Mouse (Mus musculus) frontal cortex, postnatal 10 days (tissue): Measurements from ENCODE around the gene Fxyd6.

Experiments used
- DNase-seq, 2 experiments: peaks; one replicate each; pipeline ENCODE4 v3.0.0; 2022; ENCODE audit warnings: low spot score in 2 of 2, mixed read lengths in 1 of 2

The Fxyd6 gene

DNA sequence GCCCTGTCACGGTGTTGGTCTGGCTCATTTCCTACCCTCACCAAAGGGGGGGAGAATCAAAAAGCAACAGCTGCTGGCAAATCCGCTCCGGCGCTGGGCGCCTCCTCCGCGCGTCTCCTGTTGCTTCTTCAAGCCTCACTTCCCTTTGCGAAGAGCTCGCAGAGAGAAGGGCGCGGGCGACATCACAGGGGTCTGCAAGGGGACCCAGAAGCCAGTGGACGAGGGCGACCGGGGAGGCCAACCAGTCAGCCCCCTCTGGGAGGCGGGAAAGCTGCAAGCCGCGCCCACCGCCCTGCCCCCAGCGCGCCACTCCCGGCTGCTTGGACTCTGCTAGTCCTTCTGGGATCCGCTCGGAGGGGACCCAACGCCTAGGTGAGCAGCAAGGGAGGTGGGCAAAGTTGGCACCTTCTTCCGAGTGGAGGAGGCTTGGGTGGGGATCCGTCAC lies at the start of gene Fxyd6:
Gene Fxyd6 (plus strand): TSS at position 69 of the 445 bp plus-strand sequence.
- DNase-seq = peak; percentile 39 to 64

DNA sequence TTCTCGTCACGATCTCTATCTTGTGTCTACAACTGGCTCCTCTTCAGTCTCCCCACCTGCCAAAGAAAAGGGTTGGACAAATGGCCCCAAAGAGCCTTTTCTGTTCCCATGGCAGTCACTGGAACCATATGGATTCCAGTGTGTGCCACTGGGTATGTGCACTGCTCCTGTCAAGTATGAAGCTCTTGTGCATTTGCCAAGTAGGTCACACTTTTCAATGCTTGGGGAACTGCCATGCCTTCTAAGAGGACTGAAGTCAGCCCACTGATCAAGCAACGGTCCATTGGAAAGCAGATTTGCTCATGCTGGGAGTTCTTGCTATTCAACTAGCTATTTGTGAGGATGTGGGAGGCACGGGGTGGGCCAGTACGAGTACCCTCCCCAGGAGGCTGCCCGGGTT lies 48.5 kb upstream of the Fxyd6 start:
- DNase-seq = no peak

DNA sequence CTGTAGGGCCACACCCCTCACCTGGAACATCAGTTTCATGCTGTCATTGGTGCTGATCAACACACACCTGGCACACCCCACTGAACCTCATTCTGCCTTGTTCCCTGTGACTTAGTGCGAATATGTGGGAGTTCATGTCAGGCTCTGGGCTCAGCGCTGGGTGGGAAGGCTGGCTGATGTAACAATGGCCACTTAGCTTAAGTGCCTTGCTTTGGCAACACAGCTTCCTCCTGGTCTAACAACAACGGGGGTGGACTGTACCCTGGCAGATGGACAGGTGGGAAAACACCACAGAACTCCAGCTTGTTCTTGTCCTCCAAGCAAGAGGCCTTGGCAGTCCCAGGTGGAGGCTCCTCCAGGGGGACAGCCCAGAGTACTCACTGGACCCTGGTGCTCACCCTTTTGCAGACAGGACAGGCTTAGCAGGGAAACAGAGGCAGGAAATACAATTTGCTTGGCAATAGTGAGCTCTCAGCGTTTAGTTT lies 48.0 kb upstream of the Fxyd6 start:
- DNase-seq = no peak

DNA sequence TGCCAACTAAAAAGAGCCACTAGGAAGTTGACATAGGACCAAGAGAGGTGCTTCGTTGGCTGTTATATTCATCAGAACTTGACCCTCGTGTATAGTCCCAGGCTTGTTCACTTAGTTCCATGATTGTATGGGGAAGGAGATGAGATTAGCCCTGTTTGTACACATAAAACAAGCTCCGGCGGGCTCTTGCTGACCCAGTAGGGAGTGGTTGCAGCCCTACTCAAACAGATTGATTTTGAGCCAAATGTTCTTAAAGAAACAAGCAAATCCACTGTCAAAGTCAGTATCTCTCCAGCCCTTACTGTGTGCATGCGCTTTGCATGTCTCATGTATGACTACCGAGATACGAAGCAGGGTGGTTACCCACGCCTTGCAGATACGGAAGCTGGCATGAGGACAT lies 43.6 kb upstream of the Fxyd6 start:
- DNase-seq = no peak

DNA sequence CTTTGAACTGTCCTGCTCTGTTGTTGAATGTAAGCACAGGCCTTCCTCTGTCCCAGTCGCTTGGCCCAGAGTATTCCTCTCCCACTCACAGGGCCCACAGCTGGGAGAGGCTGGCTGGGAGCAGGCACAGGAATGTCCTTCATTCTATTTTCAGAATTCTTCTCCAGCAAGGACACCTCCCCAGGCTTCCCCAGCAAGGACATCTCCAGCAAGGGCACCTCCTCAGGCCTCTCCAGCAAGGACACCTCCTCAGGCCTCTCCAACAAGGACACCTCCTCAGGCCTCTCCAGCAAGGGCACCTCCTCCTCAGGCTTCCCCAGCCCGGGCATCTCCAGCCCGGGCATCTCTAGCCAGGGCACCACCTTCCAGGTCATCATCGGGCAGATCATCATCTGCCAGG lies 41.7 kb upstream of the Fxyd6 start:
- no peak for DNase-seq

DNA sequence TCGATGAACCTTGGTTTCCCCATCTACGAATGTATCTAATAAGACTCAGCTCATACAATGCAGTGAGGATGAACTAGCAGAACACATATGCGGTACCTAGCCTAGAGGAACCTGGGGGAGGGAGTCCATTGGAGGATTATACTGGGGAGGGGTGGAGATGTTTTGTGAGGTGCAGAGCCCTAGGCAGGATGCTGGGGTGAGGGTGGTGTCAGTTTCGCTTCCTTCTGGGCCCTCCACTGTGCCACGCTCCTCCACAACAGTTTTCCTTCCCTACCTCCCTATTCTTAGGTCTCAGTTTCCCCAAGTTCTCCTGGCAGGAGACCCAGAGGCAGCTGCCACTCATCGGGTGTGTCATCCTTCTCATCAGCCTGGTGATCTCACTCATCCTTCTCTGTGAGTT lies 40.4 kb upstream of the Fxyd6 start:
- DNase-seq = no peak

DNA sequence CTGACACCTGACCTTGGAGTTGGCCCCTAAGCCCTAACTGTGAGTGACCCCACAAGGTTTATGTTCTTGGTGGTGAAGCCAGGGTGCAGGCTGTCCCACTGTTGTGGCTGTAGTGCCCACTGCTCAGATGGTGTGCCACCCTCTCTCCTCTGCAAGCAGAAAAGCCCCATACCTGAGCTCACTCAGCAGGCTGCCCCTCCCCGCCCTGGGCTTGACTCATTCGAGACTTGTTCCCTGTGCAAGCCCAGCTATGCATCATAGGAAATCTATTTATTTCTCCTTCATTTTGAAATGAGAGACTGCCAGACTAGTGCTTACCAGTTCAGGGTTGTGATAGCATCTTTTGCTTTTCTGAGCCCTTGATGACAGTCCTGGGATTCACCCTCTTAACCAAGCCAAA lies 32.6 kb upstream of the Fxyd6 start:
- DNase-seq = no peak

DNA sequence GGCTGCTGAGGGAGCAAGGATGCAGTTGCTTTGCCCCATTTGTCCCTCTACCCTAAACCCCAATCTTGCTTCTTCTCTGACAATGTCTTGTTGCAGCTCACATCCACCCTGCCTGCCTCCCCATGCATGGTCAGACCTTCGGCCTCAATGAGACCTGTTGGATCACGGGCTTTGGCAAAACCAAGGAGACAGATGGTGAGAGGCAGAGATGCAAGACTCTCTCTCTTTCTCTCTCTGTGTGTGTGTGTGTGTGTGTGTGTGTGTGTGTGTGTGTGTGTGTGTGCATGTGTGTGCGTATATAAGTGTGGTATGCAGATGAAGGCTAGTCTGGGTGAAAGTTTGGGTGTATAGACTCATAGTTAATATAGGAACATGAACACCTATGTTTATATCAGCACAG lies 26.9 kb upstream of the Fxyd6 start:
- DNase-seq = no peak

DNA sequence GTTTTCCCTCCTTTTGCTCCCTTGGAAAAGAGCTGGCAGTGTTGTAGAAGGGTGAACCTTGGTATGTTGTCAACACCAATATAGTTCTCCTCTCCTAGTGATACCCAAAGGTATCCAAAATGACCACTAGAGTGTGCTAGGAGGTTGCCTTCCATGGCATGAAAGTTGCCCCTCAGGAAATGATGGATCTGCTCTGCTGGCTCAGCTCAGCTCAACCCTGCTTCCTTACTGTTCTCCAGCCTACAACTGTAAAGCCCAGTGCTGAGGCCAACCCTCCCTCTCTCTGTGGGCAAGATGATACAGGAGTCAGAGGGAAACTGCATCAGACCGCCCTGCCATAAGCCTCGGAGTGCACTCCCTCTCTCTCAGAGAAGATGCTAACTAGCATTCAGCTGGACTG lies 24.5 kb upstream of the Fxyd6 start:
- no peak for DNase-seq

DNA sequence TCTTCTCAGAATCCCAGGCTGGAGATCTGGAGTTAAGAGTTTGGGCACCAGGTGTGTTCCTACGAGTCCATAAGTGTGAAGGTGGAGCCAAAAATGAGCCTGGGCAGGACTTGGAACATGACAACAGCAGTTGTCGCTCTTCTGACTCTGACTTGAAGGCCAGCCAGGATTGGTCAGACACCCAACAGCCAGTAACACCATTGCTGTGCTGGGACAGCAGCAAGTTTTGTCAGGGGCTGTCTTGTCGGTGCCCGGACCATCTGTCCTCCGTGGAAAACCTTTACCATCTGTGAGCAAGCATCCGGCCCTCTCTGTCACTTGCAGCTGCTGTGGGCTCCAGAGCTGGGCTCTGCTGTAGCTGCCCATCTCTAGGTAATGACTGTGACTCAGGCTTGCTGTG lies 23.7 kb upstream of the Fxyd6 start:
- DNase-seq = no peak

DNA sequence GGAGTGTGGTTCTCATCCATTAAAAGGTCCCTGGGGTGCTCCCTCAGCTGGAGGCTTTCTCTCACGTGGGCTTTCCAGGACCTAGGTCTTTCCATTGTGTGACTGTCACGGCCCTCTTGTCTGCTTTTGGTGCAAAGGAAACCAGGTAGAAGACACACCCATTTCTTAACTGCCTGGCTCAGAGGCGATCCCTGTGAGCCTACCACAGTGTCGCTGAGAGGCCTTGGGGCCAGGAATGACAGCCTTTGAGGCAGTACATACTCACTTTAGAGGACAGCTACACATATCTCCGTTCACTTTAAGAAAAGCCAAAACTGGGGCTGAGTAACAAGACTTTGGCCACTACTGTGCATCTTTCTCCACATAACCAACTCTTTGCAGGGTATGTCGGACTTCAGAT lies 21.4 kb upstream of the Fxyd6 start:
- no peak for DNase-seq

DNA sequence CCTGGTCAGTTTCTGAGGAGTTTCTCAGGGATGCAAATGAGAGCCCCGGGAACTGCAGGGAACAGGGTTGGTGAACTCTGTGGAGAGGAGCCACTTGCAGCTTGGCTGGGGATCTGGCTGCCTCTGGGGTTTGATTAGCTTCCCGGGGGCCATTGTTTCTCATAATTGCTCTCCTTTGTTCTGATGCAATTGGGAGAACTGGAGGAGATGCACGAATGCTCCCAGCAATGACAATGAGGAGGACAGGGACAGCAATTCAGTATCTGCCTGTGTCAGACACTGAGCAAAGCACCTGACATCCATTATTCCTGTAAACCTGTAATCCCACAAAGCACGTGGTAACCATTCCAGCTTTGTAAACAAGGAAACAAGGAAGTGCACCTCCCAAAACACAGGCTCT lies 20.8 kb upstream of the Fxyd6 start:
- DNase-seq = no peak

DNA sequence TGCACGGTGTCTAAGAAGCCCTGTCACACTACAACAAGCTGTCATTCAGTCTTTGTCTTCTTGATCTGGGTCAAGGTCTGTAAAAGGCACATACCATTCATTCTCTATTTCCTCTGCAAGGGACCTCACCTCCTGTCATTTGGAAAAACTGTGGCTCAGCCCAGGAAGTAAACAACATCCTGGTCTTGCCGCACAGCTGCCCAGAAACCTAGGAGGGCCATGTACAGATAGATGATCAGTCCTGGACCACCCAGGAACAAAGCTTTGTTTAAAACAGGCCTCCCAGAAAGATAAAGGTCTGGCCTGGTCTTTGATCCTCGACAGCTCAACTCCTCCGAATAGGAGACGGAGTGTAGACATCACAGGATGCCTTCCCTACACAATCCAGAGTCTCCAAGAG lies 20.1 kb upstream of the Fxyd6 start:
- no peak for DNase-seq

DNA sequence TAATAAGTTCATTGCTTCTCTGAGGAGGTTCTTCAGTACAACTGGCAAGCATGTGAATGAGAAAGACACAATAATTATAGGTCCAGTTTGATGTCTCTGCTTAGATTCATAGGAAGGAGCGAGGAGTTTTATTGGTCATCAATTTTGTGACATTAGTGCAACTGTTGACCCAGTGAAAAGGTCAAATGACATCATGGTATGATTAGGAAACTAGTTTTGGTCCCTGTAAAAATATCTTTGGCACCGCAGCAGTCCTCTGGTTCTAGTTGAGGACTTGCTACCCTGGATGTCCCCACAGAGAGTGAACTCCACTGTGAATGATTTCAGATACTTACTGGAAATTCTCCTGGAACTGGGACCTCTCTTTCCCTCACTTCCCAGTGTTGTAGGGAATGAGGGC lies 14.8 kb upstream of the Fxyd6 start:
- DNase-seq = no peak

DNA sequence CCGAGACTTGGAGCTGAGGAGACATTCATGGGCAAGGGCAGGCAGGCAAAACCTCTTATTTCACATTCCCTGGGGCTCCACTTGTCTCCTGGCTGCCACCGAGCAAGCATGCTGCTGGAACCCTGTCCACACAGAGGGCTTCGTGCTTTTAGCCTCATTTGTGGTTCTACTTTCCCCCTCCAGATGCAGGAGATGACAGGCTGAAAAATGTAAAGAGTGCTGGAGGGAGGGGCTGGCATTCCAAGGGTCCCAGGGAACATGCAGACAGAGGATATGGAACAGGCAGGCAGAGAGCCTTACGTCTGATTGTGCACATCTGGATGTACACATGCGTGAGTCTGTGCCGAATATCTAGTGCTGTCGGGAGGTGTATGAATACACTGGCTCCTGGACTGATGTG lies 11.6 kb upstream of the Fxyd6 start:
- no peak for DNase-seq

DNA sequence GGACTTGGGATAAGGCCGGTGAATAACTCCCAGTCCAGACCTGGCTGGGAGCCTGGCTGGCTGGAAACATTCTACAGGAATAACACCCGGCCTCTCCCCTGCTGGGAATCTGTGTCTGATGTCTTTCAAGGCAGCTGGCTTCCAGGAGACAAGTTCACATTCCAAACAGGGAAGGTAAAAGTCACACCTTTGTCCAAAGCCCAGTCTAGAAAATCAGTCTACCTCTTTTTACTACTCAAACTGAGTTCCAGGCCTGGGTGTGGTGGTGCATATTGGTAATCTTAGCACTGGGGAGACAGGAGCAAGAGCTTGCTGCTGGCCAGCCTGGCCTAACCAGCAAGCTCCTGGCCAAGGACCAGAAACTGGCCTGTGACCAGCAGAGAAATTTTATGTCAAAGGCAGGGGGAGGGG lies 7.9 kb upstream of the Fxyd6 start:
- DNase-seq = no peak

DNA sequence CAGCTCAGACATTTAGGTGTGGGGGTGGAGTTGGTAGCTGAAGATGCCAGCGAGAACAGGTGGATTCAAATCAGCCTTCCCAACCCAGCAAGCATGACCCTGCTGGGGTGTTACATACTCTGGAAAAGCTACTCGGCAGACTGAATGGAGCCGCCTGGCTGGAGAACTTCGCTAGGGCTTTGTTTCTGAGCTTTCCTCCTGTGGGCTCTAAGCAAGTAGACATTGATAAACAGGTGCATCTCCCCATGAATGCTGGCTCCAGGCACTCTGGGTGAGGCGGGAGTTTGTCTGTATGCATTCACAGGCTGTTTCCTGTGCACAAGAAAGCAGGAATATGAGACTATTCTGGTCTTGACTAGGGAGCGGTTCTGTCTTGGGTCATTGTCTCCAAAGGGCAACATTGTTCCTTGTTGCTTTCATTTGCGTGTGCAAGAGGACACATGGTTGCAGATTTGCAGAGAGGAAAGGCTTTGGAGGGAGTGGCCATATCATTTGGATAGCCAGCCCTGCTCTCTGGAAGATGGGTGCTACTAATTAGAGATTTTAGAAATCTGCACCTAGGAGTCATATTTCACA lies 6.3 kb upstream of the Fxyd6 start:
- no peak for DNase-seq

DNA sequence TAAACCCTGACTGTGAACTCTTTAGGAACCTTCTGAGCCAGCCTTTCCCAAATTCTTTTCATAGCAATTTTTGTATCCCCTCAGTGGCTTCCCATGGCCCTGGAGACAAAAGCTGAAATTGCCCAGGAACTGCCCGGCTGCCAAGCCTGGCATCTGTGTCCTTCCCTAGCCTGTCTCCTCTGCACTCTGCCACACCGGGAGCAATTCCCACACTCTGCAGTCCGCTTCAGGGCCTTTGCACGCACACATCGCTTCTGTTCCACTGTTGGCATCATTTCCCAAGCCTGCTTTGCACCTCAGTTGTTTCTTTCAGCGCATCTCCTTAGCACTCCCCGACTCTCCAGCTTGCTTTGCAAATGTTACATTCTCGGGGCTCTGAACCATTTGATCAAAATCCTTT lies 2.3 kb upstream of the Fxyd6 start:
- DNase-seq = no peak

DNA sequence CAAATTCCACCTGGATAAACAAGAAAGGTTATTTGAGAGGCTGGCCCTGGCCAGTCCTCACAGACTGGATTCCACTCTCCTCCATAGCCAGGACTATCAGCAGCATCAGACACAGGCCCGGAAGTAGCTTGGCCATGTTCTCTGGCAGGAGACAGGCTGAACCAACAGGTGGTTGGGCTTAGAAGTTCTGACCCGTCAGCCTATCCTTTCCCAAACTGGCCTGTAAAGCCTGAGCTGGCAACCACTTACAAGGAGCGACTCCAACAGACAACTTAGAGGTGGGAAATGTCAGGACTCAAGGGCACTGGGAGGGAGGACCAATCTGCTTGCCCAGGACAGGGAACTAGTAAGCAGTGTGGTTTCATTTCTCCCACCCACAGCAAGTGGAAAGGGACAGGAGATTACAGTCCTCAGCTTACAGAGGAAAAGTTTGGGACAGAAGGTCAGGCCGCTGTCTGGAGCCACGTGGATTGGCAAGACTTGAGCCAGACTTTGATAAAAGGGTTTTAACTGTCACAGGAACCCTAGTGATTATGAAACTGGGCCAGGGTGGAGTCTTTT lies 1.6 kb upstream of the Fxyd6 start:
- DNase-seq = no peak

DNA sequence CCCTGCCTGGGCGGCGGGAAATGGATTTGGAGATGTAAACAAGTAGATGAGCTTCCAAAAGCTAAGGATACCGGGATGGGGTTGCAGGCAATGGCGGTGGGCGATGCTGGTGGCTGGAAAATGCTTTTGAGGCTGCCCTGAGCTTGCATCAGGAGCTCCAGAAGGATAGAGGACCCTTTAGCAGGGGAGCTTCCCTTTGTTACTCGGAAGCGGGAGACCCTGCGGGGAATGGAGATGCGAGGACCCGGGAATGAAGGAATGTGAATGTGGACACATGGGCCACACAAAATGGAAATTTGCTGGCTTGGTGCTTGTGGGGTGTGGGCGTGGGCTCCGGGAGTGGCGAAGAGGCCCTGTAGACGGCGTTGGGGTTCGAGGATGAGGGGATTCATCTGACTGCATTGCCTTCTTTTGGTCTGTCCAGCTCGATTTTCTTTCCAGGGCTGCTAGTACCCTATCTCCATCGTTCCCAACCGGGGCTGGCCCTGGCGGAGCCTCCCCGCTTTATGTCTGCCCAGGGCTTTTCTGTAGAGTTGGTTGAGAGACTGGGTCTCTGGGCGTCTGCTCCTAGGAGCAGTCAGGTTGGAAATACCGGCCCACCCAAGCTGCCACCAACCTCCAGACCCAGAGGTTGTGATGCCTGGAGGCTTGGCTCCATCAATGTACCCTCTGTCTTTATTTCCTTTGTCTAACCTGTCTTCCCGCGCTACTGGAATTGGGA lies 791 bp downstream of the Fxyd6 start:
- no peak for DNase-seq

DNA sequence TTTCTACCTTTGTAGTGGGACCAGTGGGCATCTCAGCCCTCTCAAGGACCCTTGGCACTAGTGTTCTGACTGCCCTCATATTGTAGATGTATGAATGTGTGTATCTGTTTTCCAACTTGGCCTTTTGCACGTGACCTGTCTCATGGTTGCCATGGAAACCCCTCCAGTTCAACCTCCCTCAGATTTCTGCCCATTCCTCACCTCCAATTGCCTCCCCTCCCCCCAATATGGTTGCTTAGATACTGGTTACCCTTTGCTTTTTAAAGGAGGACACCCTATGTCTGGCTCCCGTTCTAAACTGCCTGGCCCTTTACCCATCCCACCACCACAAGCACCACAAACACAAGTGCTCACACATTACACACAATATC lies 1.3 kb downstream of the Fxyd6 start:
- peak in 1 of 2 experiments; percentile 55 for DNase-seq

DNA sequence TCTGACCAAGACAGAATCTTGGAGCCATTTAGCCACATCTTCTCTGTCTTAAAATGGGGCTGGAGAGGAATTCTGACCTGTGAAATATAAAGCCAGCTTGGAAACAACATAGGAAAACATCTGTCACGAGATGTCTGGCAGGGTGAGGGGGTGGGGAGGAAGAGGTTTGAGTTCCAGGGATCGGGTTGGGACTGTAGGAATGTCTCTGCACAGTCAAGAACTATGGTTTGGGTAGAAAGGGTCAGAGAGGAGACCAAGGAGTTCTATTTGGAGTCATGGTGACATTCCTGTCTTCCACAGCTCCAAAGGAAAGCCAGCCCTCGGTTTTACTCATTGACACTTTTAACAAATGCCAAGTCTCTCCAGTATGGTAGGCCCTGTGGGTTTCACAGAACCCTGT lies 3.9 kb downstream of the Fxyd6 start:
- DNase-seq = no peak

DNA sequence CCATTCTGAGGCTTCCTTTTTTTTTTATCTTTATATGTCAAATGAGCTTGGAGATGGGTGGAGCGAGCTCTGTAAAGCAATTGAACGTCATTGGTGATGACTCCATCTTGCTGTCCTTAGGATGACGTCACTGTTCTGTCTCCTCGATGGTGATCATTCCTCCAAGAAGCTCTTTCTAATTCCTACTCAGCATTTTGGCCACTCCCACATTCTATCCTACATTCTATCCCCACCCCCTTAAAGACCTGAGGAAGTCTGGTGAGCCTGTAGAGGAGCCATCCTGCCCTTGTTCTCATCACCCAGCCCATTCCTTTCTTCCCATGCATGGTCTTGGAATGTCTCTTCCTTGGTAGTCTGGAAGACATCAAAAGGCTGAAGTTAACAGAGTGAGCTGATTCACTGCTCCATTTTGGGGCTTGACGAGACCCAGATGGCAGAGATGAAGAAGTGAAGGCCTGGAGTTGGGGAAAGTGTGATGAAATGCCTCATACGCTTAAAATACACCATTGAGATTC lies 5.1 kb downstream of the Fxyd6 start:
- DNase-seq = no peak
